ENCODE assay signal across 8 mouse cellular contexts in the genomic region with DNA sequence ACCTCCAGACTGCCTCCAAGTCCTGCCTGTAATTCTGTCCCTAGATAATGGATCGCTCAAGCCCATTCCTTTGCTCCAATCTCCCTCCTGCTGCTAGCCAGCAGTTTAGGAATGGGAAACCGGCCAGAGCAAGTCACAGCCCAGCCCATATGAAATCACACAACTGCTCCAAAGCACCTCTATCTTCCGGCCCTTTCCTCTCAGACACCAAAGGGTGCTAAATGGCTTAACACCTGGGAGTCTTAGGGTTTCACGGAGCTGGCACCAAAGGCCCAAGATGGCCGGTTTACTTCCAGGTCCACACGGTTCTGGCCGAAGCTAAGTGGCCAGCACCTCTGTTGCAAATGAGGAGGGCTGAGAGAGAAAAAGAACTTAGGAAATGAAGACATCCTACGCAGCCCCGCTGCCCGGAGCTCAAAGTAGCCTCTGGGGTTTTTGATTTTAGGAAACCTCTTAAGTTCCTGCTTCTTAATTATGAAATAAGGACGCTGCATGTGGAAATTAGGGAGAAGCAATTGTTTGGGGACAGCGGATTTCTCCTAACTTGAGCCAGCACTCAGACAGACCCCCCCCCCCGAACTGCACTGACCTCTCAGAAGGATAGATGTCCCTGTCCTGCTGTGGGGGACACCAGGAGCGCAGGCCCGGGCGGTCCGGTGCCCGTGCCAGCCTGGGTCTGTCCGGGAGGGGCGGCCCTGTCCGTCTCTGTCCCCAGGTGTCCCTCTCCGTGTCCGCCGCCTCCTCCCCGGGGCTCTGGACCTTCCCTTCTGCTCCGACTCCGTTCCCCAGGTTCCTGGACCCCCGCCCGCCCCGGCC. TPM values are rescaled to one million over a fixed set of nuclear protein-coding genes. Genes with fewer than 3 reads are reported as not detected.
A peak's percentile ranks its signal among the peaks of the same experiment; 100 is the strongest.
DNase-seq lines count a peak whose midpoint lies in the region; ATAC-seq and TF ChIP-seq lines count a peak whose summit lies in the region.

No protein-coding gene starts in this region.

- no peak for TF ChIP-seq POLR2A in spleen, adult 2 months (IDR thresholded peaks at IDR 0.05; ENCODE audit: low read depth, low read length)
- TF ChIP-seq POLR2A in embryonic fibroblast, embryonic 13.5 days (IDR thresholded peaks at IDR 0.05; ENCODE audit: low read depth, low read length) = peak; percentile 28; the same call in 1 of the 2 replicates

- H3K9ac ChIP-seq in midbrain, embryonic 13.5 days (replicated peaks) = peak overlapping the region; percentile 74

- H3K9me3 ChIP-seq in limb, embryonic 10.5 days (replicated peaks) = no peaks in the 10 kb centered on the region
- no peaks in the 10 kb centered on the region for H3K9me3 ChIP-seq in midbrain, embryonic 13.5 days

- peak overlapping the region; percentile 80 for H3K4me3 ChIP-seq in spleen, adult 2 months (ENCODE audit: extremely low read depth, insufficient read depth, insufficient read length)
- peak overlapping the region; percentile 56 for H3K4me3 ChIP-seq in embryonic fibroblast, embryonic 13.5 days (ENCODE audit: insufficient read depth, low read length)
- peak overlapping the region; percentile 88 for H3K4me3 ChIP-seq in limb, embryonic 10.5 days
- peak overlapping the region; percentile 54 for H3K4me3 ChIP-seq in midbrain, embryonic 13.5 days (replicated peaks)

- peak overlapping the region; percentile 33 for H3K27ac ChIP-seq in spleen, adult 2 months (ENCODE audit: insufficient read depth, low read length)
- H3K27ac ChIP-seq in embryonic fibroblast, embryonic 13.5 days (ENCODE audit: insufficient read depth, low read length) = 0 out of 2 replicates have a peak overlapping the region, but pooled peaks have one; percentile 0
- peak overlapping the region; percentile 90 for H3K27ac ChIP-seq in limb, embryonic 10.5 days
- no peak overlapping the region for H3K27ac ChIP-seq in midbrain, embryonic 13.5 days

- intact Hi-C loops in heart, postnatal 14 days (cut with DNase I) = no loop called here

- H3K27me3 ChIP-seq in spleen, adult 2 months (ENCODE audit: control insufficient read depth, insufficient read depth, low read length) = no peaks in the 10 kb centered on the region
- no peaks in the 10 kb centered on the region for H3K27me3 ChIP-seq in limb, embryonic 10.5 days (ENCODE audit: low read depth, poor library complexity, severe bottlenecking)
- H3K27me3 ChIP-seq in midbrain, embryonic 13.5 days = no peaks in the 10 kb centered on the region

- peak overlapping the region; percentile 76 for H3K4me2 ChIP-seq in midbrain, embryonic 13.5 days (replicated peaks)

- TF ChIP-seq CTCF in spleen, adult 2 months (IDR thresholded peaks at IDR 0.05; ENCODE audit: extremely low read depth, insufficient read depth, insufficient read length, insufficient replicate concordance) = no peak
- TF ChIP-seq CTCF in embryonic fibroblast, embryonic 13.5 days (IDR thresholded peaks at IDR 0.05; ENCODE audit: borderline replicate concordance, insufficient read depth, low read length) = no peak

- no peaks in the 10 kb centered on the region for H3K36me3 ChIP-seq in spleen, adult 2 months (ENCODE audit: control insufficient read depth, insufficient read depth, low read length)
- no peaks in the 10 kb centered on the region for H3K36me3 ChIP-seq in limb, embryonic 10.5 days
- H3K36me3 ChIP-seq in midbrain, embryonic 13.5 days = no peaks in the 10 kb centered on the region

- ATAC-seq in midbrain, embryonic 13.5 days = peak; percentile 76

- peaks cover 15% of the 10 kb centered on the region; the same call in 1 of the 2 replicates for H3K4me1 ChIP-seq in spleen, adult 2 months (ENCODE audit: control insufficient read depth, insufficient read depth, insufficient read length)
- 0 out of 2 replicates have a peak, but pooled peaks cover 2% of the 10 kb centered on the region for H3K4me1 ChIP-seq in embryonic fibroblast, embryonic 13.5 days (ENCODE audit: control insufficient read depth, insufficient read depth, low read length)
- H3K4me1 ChIP-seq in limb, embryonic 10.5 days = peaks cover 62% of the 10 kb centered on the region
- peaks cover 45% of the 10 kb centered on the region for H3K4me1 ChIP-seq in midbrain, embryonic 13.5 days (replicated peaks)

- no peak for DNase-seq in spleen, adult 2 months (ENCODE audit: low read depth in 1 of 2, low spot score in 2 of 2)
- no peak for DNase-seq in spleen, postnatal 36 days (ENCODE audit: low spot score in 2 of 2)
- peak; percentile 64 to 66 for DNase-seq in heart, postnatal 14 days
- no peak for DNase-seq in limb, embryonic 10.5 days (ENCODE audit: low spot score)
- no peak for DNase-seq in layer of hippocampus, adult 9-10 months (ENCODE audit: low spot score)
- DNase-seq in layer of hippocampus, adult 11-12 months (ENCODE audit: low spot score) = no peak

- WGBS in spleen, adult 2 months = 4% methylated on average over 30 of the region's 30 CpGs
- 3% methylated on average over 29 of the region's 30 CpGs for WGBS in limb, embryonic 10.5 days
- WGBS in midbrain, embryonic 13.5 days = 3% methylated on average over 30 of the region's 30 CpGs

RNA-seq across cellular contexts. Expression of a gene that starts 0.5 kb away (rescaled TPM):
- 23.7 and 24.2 TPM in 2 replicates for polyA plus RNA-seq in spleen, adult 2 months (2012; rRNA removed)
- 13.7 and 17.2 TPM in 2 replicates for polyA plus RNA-seq in embryonic fibroblast, embryonic 13.5 days (2011; ENCODE audit: insufficient read length, low read depth, missing spikeins)
- total RNA-seq in heart, postnatal 14 days (2021) = 10 to 100 TPM; 36.4 to 38.5 TPM
- 13.1 and 14.1 TPM in 2 replicates for polyA plus RNA-seq in limb, embryonic 10.5 days (2016; fragmentation: Nextera tagmentation; extraction: Ambion mirVana)
- polyA plus RNA-seq in midbrain, embryonic 13.5 days (2015; fragmentation: Nextera tagmentation; extraction: Ambion mirVana) = 5.4 and 7.9 TPM in 2 replicates

RNA-seq across cellular contexts. Expression of a gene that starts 42.9 kb away (rescaled TPM):
- polyA plus RNA-seq in spleen, adult 2 months (2012; rRNA removed) = 21.0 and 24.7 TPM in 2 replicates
- polyA plus RNA-seq in embryonic fibroblast, embryonic 13.5 days (2011; ENCODE audit: insufficient read length, low read depth, missing spikeins) = 15.5 and 30.0 TPM in 2 replicates
- 10 to 100 TPM; 11.5 to 12.5 TPM for total RNA-seq in heart, postnatal 14 days (2021)
- polyA plus RNA-seq in limb, embryonic 10.5 days (2016; fragmentation: Nextera tagmentation; extraction: Ambion mirVana) = 71.7 and 93.8 TPM in 2 replicates
- polyA plus RNA-seq in midbrain, embryonic 13.5 days (2015; fragmentation: Nextera tagmentation; extraction: Ambion mirVana) = 105 and 106 TPM in 2 replicates

RNA-seq across cellular contexts. Expression of a gene that starts 43.2 kb away (rescaled TPM):
- 1.9 and 2.5 TPM in 2 replicates for polyA plus RNA-seq in spleen, adult 2 months (2012; rRNA removed)
- 0.12 and 0.23 TPM in 2 replicates for polyA plus RNA-seq in embryonic fibroblast, embryonic 13.5 days (2011; ENCODE audit: insufficient read length, low read depth, missing spikeins)
- under 1 TPM; 0.05 to 0.07 TPM for total RNA-seq in heart, postnatal 14 days (2021)
- polyA plus RNA-seq in limb, embryonic 10.5 days (2016; fragmentation: Nextera tagmentation; extraction: Ambion mirVana) = 0.78 and 1.3 TPM in 2 replicates
- polyA plus RNA-seq in midbrain, embryonic 13.5 days (2015; fragmentation: Nextera tagmentation; extraction: Ambion mirVana) = 14.6 and 20.4 TPM in 2 replicates

RNA-seq across cellular contexts. Expression of a gene that starts 48.4 kb away (rescaled TPM):
- 19.7 and 22.3 TPM in 2 replicates for polyA plus RNA-seq in spleen, adult 2 months (2012; rRNA removed)
- polyA plus RNA-seq in embryonic fibroblast, embryonic 13.5 days (2011; ENCODE audit: insufficient read length, low read depth, missing spikeins) = 39.5 and 45.1 TPM in 2 replicates
- total RNA-seq in heart, postnatal 14 days (2021) = 10 to 100 TPM; 13.1 to 14.7 TPM
- 23.3 and 25.8 TPM in 2 replicates for polyA plus RNA-seq in limb, embryonic 10.5 days (2016; fragmentation: Nextera tagmentation; extraction: Ambion mirVana)
- polyA plus RNA-seq in midbrain, embryonic 13.5 days (2015; fragmentation: Nextera tagmentation; extraction: Ambion mirVana) = 26.6 and 28.4 TPM in 2 replicates

RNA-seq across cellular contexts. Expression of a gene that starts 48.7 kb away (rescaled TPM):
- 9.8 and 12.1 TPM in 2 replicates for polyA plus RNA-seq in spleen, adult 2 months (2012; rRNA removed)
- polyA plus RNA-seq in embryonic fibroblast, embryonic 13.5 days (2011; ENCODE audit: insufficient read length, low read depth, missing spikeins) = 11.8 and 13.2 TPM in 2 replicates
- total RNA-seq in heart, postnatal 14 days (2021) = 10 to 100 TPM in 1 of 2 experiments, 1 to 10 TPM in 1; 9.5 to 11.0 TPM
- polyA plus RNA-seq in limb, embryonic 10.5 days (2016; fragmentation: Nextera tagmentation; extraction: Ambion mirVana) = 6.3 and 9.1 TPM in 2 replicates
- polyA plus RNA-seq in midbrain, embryonic 13.5 days (2015; fragmentation: Nextera tagmentation; extraction: Ambion mirVana) = 33.9 and 35.3 TPM in 2 replicates

Comparison
In these comparisons a context has a peak if more than half of its experiments do, and no peak if none do; other contexts are left out.
1. DNase-seq: peak in heart, postnatal 14 days (2 of 2); none in spleen, adult 2 months (0 of 2), spleen, postnatal 36 days (0 of 2), limb, embryonic 10.5 days (single experiment), layer of hippocampus, adult 9-10 months (single experiment) and layer of hippocampus, adult 11-12 months (single experiment).
2. Peak in every context shown above with its lines, with median percentiles within 50 percentile points of each other: H3K4me3 ChIP-seq.